Mouse (Mus musculus) megakaryocyte progenitor cell, adult 5-6 weeks (primary cell): ENCODE results near the gene Thap4. TPM values are rescaled to one million over a fixed set of nuclear protein-coding genes. Genes with fewer than 3 reads are reported as not detected.
"Not testable (repeated sequence)": the region's sequence is repeated elsewhere in the genome, so short reads cannot be mapped to it uniquely, and the experiment has no call there.

Experiments used
- ATAC-seq: replicated peaks from 2 replicates; pipeline ENCODE4 v1.8.0; 2016; ENCODE audit warnings: mild to moderate bottlenecking, moderate TSS enrichment, inconsistent platforms; ENCODE audit not compliant: poor library complexity
- total RNA-seq, 2 experiments: library from RNA; stranded (forward) in 1 of 2; stranded (reverse) in 1 of 2; fragments of 157-497, 149-512 nt in 1 of 2; fragments of 200-1000 nt in 1 of 2; gene quantifications; 2 replicates each; pipeline versions ENCODE4 v1.2.3 to v1.2.4; 2015 to 2017

Thap4 gene
- total RNA-seq, 2 experiments from 2014 or later = 21.0 to 47.0 TPM

- no peak for ATAC-seq
These were observed 61.2 kb downstream of the Thap4 start for GRCm38 (mm10) chr1:93693502-93693901.

GRCm38 (mm10) chr1:93692773-93693172, 61.9 kb downstream of the Thap4 start:
- no peak for ATAC-seq

- peak; percentile 84 for ATAC-seq
These were observed 62.8 kb downstream of the Thap4 start for GRCm38 (mm10) chr1:93691786-93692357.

GRCm38 (mm10) chr1:93691106-93691505, 63.6 kb downstream of the Thap4 start:
- no peak for ATAC-seq

GRCm38 (mm10) chr1:93689901-93690496, 64.7 kb downstream of the Thap4 start:
- ATAC-seq = no peak

GRCm38 (mm10) chr1:93688154-93688553, 66.5 kb downstream of the Thap4 start:
- ATAC-seq = no peak

GRCm38 (mm10) chr1:93686961-93687320, 67.7 kb downstream of the Thap4 start:
- ATAC-seq = no peak

- ATAC-seq = peak; percentile 68
These were observed 68.3 kb downstream of the Thap4 start for GRCm38 (mm10) chr1:93686245-93686960.

- 0 out of 2 replicates have a peak, but pooled peaks have one; percentile 15 for ATAC-seq
These were observed 69.0 kb downstream of the Thap4 start, which contains the start of gene Bok for GRCm38 (mm10) chr1:93685401-93686244. Bok (plus strand) TSS chr1:93685660.

- ATAC-seq = peak; percentile 56
These were observed 74.6 kb downstream of the Thap4 start for GRCm38 (mm10) chr1:93679889-93680568.

- no peak for ATAC-seq
These were observed 76.3 kb downstream of the Thap4 start for GRCm38 (mm10) chr1:93678386-93678785.

GRCm38 (mm10) chr1:93672682-93673081, 82.0 kb downstream of the Thap4 start:
- ATAC-seq = no peak

- no peak for ATAC-seq
These were observed 84.7 kb downstream of the Thap4 start for GRCm38 (mm10) chr1:93669941-93670340.

GRCm38 (mm10) chr1:93668791-93669548, 85.7 kb downstream of the Thap4 start:
- peak; percentile 94 for ATAC-seq

GRCm38 (mm10) chr1:93667760-93668400, 86.8 kb downstream of the Thap4 start:
- ATAC-seq = peak; percentile 72

GRCm38 (mm10) chr1:93658559-93658958, 96.1 kb downstream of the Thap4 start, which contains the start of gene Stk25:
Stk25 (minus strand) TSS chr1:93658659.
- ATAC-seq = not testable (repeated sequence)

GRCm38 (mm10) chr1:93657025-93657360, 97.7 kb downstream of the Thap4 start:
- ATAC-seq = no peak

- ATAC-seq = no peak
These were observed 98.2 kb downstream of the Thap4 start for GRCm38 (mm10) chr1:93656325-93657024.

- no peak for ATAC-seq
These were observed 99.9 kb downstream of the Thap4 start for GRCm38 (mm10) chr1:93654798-93655197.
